Mouse (Mus musculus) induced T-regulatory cell, adult 2 months (primary cell): ENCODE measurements at regions not wholly inside any gene's neighbourhood (a gene's known extent, or its start where the extent isn't known, plus 50 kb on each side); places are given as distances from the start of the nearest gene placed in this dataset.

Experiments
- DNase-seq: peaks from one replicate; pipeline ENCODE4 v3.0.0-alpha.2; 2012; ENCODE audit warnings: low read depth

GRCm38 (mm10) chr13:5779410-5779809 lies 81.9 kb upstream of the Klf6 start:
- peak; percentile 94 for DNase-seq

- no peak for DNase-seq
These were observed 78.7 kb upstream of the Klf6 start for GRCm38 (mm10) chr13:5782540-5782939.

- DNase-seq, result no peak
These were observed 74.2 kb upstream of the Klf6 start for GRCm38 (mm10) chr13:5787114-5787513.

DNA sequence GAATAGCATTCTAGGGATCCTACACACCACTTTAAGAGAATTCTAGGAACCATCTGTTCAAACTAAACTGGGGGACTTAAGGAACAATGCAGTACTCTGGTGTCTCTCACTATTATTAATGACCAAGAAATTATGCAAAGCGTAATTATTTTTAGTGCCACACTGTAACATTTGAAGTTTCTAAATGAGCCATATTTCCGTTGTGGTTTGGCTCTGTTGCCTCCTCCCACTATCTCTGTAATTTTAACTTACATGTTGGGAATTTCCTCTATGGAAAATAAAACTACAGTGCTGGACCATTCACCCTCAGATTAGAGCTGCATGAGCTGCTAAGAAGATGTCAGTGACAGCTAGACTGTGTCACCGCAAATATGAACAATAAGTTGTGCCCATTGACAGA lies 72.0 kb upstream of the Klf6 start:
- DNase-seq, result peak; percentile 57

DNA sequence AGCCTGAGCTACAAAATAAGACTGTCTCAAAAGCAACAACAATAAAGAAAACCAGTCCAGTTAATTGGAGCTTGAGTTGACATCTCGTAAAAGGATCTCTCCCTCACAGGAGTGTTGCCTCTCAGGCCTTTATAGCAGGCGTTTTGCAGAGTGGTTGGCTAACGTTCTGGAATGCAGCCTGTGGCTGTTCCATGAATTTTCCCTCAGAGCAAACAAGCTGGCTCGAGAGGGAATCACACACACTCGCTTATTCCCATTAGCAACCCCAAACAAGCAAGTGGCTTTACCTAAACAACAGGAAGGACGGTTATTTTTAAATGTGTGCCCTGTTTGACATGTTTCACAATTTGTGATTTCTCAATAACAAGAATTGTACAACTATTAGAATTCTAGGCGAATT lies 59.2 kb upstream of the Klf6 start:
- no peak for DNase-seq

- DNase-seq, result no peak
These were observed 58.5 kb upstream of the Klf6 start for GRCm38 (mm10) chr13:5802826-5803225.

DNA sequence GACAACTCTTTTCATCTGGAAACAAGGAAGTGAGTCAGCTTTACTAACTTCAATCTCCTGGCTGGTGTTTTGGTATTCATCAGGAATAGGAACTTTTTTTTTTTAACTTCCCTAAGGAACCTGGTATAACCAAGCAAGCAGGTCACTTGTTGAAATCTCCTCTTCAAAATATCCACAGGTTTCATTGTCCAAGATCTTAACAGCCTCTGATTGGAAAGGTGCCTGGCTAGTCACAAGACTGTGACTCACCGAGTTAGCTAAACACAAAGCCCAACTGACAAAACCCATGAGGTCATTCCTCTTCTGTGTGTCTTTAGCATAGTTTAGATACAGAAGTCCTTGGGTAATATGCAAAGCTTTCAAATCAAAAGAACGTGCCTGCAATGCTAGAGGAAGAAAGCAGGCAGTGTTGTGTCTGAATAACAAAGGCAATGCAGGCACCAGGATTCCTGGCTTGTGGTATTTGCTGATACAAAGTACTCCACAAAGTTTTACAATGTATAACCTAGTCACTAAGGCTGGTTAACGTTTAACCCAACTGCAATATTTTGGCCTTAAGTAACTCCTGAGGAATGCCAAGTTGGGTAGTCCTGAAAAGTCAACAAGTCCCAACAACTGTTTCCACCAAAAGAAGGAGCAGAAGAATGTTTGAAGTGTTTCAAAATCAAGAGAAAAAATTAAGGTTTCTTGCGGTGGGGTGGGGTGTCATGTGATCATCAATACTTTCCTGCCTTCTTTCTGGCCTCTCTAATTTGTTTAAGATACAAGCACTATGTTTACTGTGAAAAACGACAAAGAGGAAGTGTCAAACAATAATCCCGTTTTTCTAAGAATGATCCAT lies 57.5 kb upstream of the Klf6 start:
- DNase-seq, result peak; percentile 19

- peak; percentile 24 for DNase-seq
These were observed 56.8 kb upstream of the Klf6 start for GRCm38 (mm10) chr13:5804381-5804941.

DNA sequence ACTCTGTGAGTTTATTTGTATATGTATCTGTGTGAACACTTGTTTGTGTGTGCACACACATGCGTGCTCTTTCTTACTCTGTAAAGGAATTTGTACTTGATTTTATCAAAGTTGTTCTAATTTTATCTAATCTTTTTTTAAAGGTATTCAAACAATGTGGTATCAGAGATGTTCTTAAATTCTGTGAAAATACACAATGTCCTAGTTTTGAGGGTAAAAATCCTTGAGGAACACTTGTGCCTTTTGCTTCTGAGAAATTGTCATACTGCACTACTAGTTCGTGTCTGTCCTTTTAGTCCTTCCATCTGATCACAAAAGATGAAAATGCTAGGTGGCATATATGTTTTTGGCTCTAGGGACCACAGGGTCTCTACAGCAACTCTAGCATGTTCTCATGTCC lies 52.9 kb upstream of the Klf6 start:
- no peak for DNase-seq
